Mouse (Mus musculus) left cerebral cortex, postnatal 14 days (tissue): ENCODE data around the gene Gm37240. TPM values are rescaled to one million over a fixed set of nuclear protein-coding genes. Genes with fewer than 3 reads are reported as not detected.
"Not testable (repeated sequence)": the region's sequence is repeated elsewhere in the genome, so short reads cannot be mapped to it uniquely, and the experiment has no call there.

ENCODE experiments used
- DNase-seq, 2 experiments: peaks; one replicate each; pipeline ENCODE4 v3.0.0; 2021 to 2022; ENCODE audit warnings: low spot score in 2 of 2, mixed read lengths in 1 of 2
- intact Hi-C: fragments of 180-260 bp; cut with DNase I; formaldehyde crosslinking; loops from one replicate; pipeline ENCODE4 v1.15.1; 2025
- total RNA-seq, 2 experiments: library from RNA; stranded (reverse); gene quantifications; 2 replicates each; pipeline ENCODE4 v1.2.3; 2021

The Gm37240 gene
- total RNA-seq, 2 experiments from 2014 or later, result 1.9 to 3.2 TPM

DNA sequence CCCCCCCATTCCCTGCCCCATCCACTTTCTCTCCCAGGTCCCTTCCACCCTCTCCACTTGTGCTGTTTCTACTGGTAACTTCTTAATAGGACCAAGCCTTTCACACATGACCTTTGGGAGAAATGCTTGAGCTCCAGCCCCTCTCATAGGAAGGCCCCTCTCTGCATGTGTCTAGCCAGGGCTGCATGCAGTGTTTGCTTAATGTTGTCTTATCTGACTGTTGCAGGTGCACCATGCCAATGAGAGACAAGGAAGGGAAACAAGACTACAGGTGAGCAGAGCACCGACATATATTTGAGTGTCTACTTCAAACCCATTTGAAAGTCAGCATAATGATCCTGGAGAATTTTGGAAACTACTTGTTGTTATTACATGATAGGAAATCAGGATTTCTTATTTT, 270.9 kb downstream of the Gm37240 start:
- intact Hi-C loops, result no loop called here
- no peak for DNase-seq

- DNase-seq, result no peak
- intact Hi-C loops, result no loop called here
These were observed 279.6 kb downstream of the Gm37240 start for GRCm38 (mm10) chr3:85607753-85608152.

- DNase-seq, result no peak
- intact Hi-C loops, result no loop called here
These were observed 280.4 kb downstream of the Gm37240 start for GRCm38 (mm10) chr3:85606912-85607311.

GRCm38 (mm10) chr3:85603811-85604210, 283.5 kb downstream of the Gm37240 start:
- DNase-seq, result no peak
- intact Hi-C loops, result no loop called here

- intact Hi-C loops, result no loop called here
These were observed 285.4 kb downstream of the Gm37240 start for GRCm38 (mm10) chr3:85601841-85602305.

GRCm38 (mm10) chr3:85599526-85599925, 287.8 kb downstream of the Gm37240 start:
- intact Hi-C loops, result no loop called here
- no peak for DNase-seq

More at GRCm38 (mm10) chr3:85601841-85602305, 285.4 kb downstream of the Gm37240 start:
- DNase-seq, result no peak

GRCm38 (mm10) chr3:85594452-85594851, 292.9 kb downstream of the Gm37240 start:
- DNase-seq, result no peak
- intact Hi-C loops, result loop anchor here (5.0 kb wide), 1 partner anchor 73 kb away; no protein-coding TSS in a partner anchor

DNA sequence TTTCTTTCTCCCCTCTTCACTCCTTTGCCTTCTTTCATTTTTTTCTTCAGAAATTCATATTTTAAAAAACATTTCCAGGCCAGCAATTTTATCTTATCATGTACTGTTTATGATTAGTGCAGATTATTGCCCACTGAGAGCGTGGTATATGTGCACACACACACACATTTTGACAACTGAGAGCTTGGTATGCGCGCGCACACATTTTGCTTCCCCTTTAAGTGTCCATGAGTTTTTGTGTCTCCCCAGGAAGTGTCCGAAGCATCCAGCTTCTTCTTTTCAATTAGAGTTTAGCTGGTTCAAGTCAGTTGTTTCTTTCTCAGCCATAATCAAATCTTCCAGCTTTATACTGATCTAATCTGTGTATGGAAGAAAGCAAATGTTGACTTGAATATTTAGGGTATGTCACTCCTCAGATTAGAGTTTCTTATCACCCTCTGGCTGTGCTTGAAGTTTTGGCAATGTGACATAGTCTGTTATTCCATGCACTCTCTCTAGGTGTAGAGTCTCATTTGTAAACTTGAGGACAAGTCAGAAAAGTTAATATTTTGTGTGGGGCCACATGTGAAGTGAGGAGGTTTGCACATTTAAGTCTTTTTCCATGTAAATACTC, 294.6 kb downstream of the Gm37240 start:
- intact Hi-C loops, result loop anchor here (5.0 kb wide), 1 partner anchor 75 kb away; no protein-coding TSS in a partner anchor
- DNase-seq, result no peak

- peak in 1 of 2 experiments; percentile 67 for DNase-seq
These were observed 295.3 kb downstream of the Gm37240 start for GRCm38 (mm10) chr3:85592067-85592466.

DNA sequence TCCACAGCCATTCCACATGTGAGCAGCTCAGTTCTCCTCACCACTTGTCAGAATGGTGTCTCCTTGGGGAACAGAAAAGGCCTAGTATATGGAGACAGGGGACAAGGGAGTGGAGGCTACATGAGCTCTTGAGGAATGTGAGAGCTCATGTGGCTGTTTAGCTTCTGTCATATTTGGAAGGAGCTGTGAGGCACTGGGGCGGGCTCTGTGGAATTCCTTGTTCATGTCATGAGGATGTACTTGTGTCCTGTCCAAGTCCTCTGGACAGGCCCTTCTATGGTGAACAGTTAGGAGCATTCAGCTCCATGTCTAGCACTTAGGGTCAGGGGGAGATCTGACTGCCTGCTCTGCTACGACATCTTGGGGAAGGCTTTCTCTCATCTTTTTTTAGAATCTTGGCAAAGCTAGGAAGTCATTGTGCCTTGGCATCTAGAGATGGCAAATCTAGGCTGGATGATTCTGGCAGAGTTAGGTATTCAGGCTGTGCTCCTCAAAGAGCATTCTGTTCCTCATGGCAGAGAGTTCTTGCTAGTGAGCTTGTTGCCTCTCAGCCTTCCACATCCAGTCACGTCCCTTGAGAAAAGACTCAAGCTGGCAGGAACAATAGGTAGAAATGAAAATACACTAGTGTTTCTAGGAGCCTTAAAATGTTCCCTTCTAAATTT, 297.1 kb downstream of the Gm37240 start:
- no peak for DNase-seq
- intact Hi-C loops, result loop anchor here (5.0 kb wide), 1 partner anchor 77 kb away; no protein-coding TSS in a partner anchor

More at GRCm38 (mm10) chr3:85592067-85592466, 295.3 kb downstream of the Gm37240 start:
- intact Hi-C loops, result loop anchor here (5.0 kb wide), 1 partner anchor 75 kb away; no protein-coding TSS in a partner anchor

DNA sequence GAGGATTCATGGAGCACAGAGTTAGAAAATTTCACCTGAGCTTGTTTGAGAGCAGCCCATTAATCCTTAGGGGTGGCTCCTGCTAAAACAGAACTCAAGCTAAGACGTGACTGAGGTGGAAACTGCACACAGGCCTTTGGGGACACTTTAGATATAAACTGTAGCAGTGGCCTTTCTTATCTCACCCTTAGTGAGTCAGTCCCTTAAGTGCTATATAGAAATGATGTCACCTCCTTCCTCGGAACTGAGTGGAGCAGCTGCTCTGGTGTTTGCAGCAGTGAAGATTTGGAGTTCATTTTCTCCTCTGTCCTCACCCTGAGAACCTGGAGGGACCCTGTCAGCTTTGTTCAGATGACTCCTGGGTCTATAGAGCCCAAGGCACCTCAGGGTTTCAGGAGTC, 298.6 kb downstream of the Gm37240 start:
- intact Hi-C loops, result no loop called here

GRCm38 (mm10) chr3:85584966-85585365, 302.4 kb downstream of the Gm37240 start:
- no peak for DNase-seq
- intact Hi-C loops, result no loop called here

More for the DNA sequence above, 298.6 kb downstream of the Gm37240 start:
- no peak for DNase-seq

- intact Hi-C loops, result no loop called here
- no peak for DNase-seq
These were observed 304.1 kb downstream of the Gm37240 start for GRCm38 (mm10) chr3:85583194-85583593.

DNA sequence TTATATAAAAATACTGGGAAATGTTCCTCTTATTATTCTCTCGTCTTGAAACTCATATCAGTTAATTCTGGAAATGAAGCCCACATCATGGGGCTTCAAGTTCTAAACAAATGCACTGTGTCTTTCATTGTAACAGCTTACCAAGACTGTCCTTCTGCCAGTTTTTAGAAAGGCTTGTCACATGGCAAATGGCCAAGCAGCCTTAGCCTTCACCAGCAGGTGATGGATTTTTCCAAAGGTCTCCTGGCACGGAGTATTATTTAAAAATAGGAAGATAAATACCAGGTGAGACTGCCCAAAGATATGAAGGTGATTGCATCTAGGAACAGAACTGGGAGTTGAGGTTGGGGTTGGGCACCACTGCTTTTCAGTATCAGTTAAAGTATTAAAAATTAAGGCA, 304.6 kb downstream of the Gm37240 start:
- intact Hi-C loops, result no loop called here

DNA sequence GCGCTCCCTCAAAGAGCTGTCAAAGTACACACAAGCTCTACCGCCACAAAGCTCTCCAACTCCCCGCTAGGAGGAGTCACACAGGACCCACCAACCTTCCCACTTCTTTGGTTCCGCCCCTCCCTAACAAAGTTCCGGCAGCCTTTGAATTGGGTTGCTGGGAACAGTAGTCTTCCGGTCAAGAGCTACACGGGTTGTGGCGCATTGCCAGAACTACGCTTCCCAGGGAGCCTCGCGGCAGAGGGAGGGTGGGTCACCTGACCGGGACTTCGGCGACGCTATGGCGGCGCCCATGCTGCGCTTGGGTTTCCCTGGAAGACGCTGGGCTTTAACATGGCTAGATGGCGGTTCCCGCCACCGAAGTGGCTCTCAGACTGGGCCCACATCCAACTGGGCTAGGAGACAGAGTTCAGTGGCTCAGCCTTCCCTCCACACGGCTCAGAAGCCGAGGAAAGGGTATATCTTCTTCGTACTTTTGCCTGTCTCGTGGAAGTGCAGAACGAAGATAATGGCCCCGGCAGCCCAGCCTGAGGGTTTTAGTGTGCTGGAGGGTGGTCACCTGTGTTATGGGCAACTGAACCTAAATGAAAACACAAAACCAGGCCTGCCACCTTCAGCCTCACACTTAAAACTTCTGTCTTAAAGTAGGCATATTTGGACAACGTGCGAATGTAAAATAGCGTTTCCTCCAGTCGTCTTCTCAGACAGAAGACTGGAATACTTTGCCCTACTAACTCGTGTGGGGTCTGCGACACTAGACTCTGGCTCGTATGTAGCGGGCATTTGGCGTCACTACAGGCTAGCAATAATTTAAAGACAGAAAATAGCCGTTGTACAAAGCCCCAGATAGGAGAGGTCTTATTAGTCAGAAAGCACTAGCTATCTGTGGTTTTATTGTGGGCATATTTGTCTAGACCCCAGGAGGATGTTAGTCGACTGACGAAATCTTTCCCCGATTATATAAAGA, 313.2 kb downstream of the Gm37240 start, which contains the start of gene Gatb:
Gene Gatb, plus strand, starts transcription at position 256 of the 967 bp plus-strand sequence.
- intact Hi-C loops, result loop anchor here (5.0 to 10.0 kb wide), 3 partner anchors 197 to 561 kb away; no protein-coding TSS in a partner anchor
- DNase-seq, result peak; percentile 99 to 100

More for the DNA sequence above, 304.6 kb downstream of the Gm37240 start:
- no peak for DNase-seq

DNA sequence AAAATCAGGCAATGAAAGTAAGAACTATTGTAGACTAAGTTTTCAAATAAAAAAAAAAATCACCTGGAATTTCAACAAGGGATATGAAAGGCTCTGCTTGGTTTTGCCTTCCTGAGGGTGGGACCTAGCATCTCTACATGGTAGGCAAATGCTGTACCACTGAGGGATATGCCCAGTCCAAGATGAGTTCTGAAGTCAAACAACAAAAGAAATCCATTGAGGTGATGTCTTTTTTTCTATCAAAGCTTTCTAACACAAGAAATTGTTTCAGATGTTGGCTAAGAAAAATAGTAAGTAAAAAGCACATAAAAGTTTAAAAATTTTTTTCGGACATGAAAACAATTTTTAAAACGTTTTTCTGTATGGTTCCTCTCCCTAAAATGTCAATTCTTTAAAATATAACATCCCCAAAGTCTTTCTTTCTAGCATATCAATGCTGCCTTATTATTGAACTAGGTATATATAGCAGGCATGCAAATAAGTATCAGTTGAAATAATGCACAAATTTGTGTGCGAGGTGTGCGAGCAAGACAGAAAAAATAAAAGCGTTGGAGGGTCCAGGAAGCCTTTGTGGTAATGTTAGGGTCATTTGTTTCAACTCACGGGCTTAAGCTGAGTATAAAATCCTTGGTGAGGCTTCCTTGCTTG, 314.0 kb downstream of the Gm37240 start:
- intact Hi-C loops, result loop anchor here (5.0 to 10.0 kb wide), 3 partner anchors 196 to 561 kb away; no protein-coding TSS in a partner anchor
- no peak for DNase-seq

GRCm38 (mm10) chr3:85572502-85572901, 314.8 kb downstream of the Gm37240 start:
- intact Hi-C loops, result loop anchor here (5.0 to 10.0 kb wide), 3 partner anchors 195 to 562 kb away; no protein-coding TSS in a partner anchor
- not testable (repeated sequence) for DNase-seq

GRCm38 (mm10) chr3:85571276-85571675, 316.0 kb downstream of the Gm37240 start:
- peak; percentile 78 to 94 for DNase-seq
- intact Hi-C loops, result loop anchor here (5.0 to 10.0 kb wide), 3 partner anchors 194 to 564 kb away; no protein-coding TSS in a partner anchor
